Mouse (Mus musculus) lung, postnatal 0 days (tissue): ENCODE data around the gene Kctd2.

ENCODE experiments used
- CTCF ChIP-seq: IDR thresholded peaks from 2 replicates; pipeline ENCODE4 v1.5.1; 2016; ENCODE audit warnings: antibody characterized with exemption, mild to moderate bottlenecking
- EP300 ChIP-seq: IDR thresholded peaks from 2 replicates; pipeline ENCODE4 v1.6.1; 2016; ENCODE audit warnings: antibody characterized with exemption, mild to moderate bottlenecking, control low read depth

DNA sequence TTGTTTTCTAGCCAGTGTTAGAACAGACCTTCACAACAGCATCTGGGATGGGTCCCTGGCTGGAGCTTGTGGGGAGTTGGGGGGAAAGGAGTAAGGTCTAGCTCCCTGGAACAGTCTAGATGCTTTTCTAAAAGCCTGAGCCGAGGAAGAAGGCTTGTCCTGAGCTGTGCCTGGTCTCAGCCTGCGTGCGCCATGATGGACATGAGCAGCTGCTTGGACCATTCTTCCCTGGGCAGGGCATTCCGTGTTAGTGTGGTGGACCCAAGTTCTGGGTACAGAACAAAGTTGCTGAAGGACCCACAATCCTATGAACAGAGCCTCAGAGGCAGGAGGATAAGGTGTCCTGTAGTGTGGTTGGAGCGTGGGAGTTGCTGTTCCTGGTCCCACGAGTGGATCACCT, 10.6 kb downstream of the Kctd2 start:
- TF ChIP-seq CTCF (no peak), EP300 (no peak)
